Mouse (Mus musculus): ENCODE data around the gene Polr1d. TPM values are rescaled to one million over a fixed set of nuclear protein-coding genes. Genes with fewer than 3 reads are reported as not detected.

Gene Polr1d
- total RNA-seq, 2 experiments from 2014 or later, result 17.5 to 42.8 TPM

GRCm38 (mm10) chr5:147054328-147054727 lies 22.5 kb upstream of the Polr1d start:
- ATAC-seq (replicated peaks; ENCODE audit: low FRiP score, poor library complexity, severe bottlenecking), result no peak

GRCm38 (mm10) chr5:147054747-147055270 lies 22.0 kb upstream of the Polr1d start:
- ATAC-seq (replicated peaks; ENCODE audit: low FRiP score, poor library complexity, severe bottlenecking), result no peak

GRCm38 (mm10) chr5:147055572-147056245 lies 21.1 kb upstream of the Polr1d start:
- no peak for ATAC-seq (replicated peaks; ENCODE audit: low FRiP score, poor library complexity, severe bottlenecking)

GRCm38 (mm10) chr5:147056712-147057290 lies 20.0 kb upstream of the Polr1d start:
- no peak for ATAC-seq (replicated peaks; ENCODE audit: low FRiP score, poor library complexity, severe bottlenecking)

GRCm38 (mm10) chr5:147057626-147058414 lies 19.0 kb upstream of the Polr1d start:
- no peak for ATAC-seq (replicated peaks; ENCODE audit: low FRiP score, poor library complexity, severe bottlenecking)

GRCm38 (mm10) chr5:147058661-147059060 lies 18.2 kb upstream of the Polr1d start:
- ATAC-seq (replicated peaks; ENCODE audit: low FRiP score, poor library complexity, severe bottlenecking), result no peak

GRCm38 (mm10) chr5:147059319-147059718 lies 17.5 kb upstream of the Polr1d start:
- ATAC-seq (replicated peaks; ENCODE audit: low FRiP score, poor library complexity, severe bottlenecking), result no peak

GRCm38 (mm10) chr5:147060024-147060423 lies 16.8 kb upstream of the Polr1d start:
- no peak for ATAC-seq (replicated peaks; ENCODE audit: low FRiP score, poor library complexity, severe bottlenecking)

GRCm38 (mm10) chr5:147063215-147063661 lies 13.6 kb upstream of the Polr1d start:
- no peak for ATAC-seq (replicated peaks; ENCODE audit: low FRiP score, poor library complexity, severe bottlenecking)

- ATAC-seq (replicated peaks; ENCODE audit: low FRiP score, poor library complexity, severe bottlenecking), result no peak
Measured at GRCm38 (mm10) chr5:147066129-147066528, 10.7 kb upstream of the Polr1d start.

- no peak for ATAC-seq (replicated peaks; ENCODE audit: low FRiP score, poor library complexity, severe bottlenecking)
Measured at GRCm38 (mm10) chr5:147066965-147067364, 9.9 kb upstream of the Polr1d start.

GRCm38 (mm10) chr5:147068876-147069275 lies 8.0 kb upstream of the Polr1d start:
- ATAC-seq (replicated peaks; ENCODE audit: low FRiP score, poor library complexity, severe bottlenecking), result no peak

- no peak for ATAC-seq (replicated peaks; ENCODE audit: low FRiP score, poor library complexity, severe bottlenecking)
Measured at GRCm38 (mm10) chr5:147070791-147071516, 5.9 kb upstream of the Polr1d start.

GRCm38 (mm10) chr5:147071886-147072285 lies 5.0 kb upstream of the Polr1d start:
- no peak for ATAC-seq (replicated peaks; ENCODE audit: low FRiP score, poor library complexity, severe bottlenecking)

- ATAC-seq (replicated peaks; ENCODE audit: low FRiP score, poor library complexity, severe bottlenecking), result no peak
Measured at GRCm38 (mm10) chr5:147073805-147074204, 3.0 kb upstream of the Polr1d start.

GRCm38 (mm10) chr5:147075103-147076025 lies 1.5 kb upstream of the Polr1d start:
- ATAC-seq (replicated peaks; ENCODE audit: low FRiP score, poor library complexity, severe bottlenecking), result no peak

- peak; percentile 92 for ATAC-seq (replicated peaks; ENCODE audit: low FRiP score, poor library complexity, severe bottlenecking)
Measured at GRCm38 (mm10) chr5:147076026-147076798, 638 bp upstream of the Polr1d start, which contains the start of gene Lnx2. Gene Lnx2, minus strand, starts transcription at chr5:147076586.
